Mouse (Mus musculus): ENCODE data around the gene Trmt61a.
"Not testable (repeated sequence)": the region's sequence is repeated elsewhere in the genome, so short reads cannot be mapped to it uniquely, and the experiment has no call there.

Trmt61a gene

DNA sequence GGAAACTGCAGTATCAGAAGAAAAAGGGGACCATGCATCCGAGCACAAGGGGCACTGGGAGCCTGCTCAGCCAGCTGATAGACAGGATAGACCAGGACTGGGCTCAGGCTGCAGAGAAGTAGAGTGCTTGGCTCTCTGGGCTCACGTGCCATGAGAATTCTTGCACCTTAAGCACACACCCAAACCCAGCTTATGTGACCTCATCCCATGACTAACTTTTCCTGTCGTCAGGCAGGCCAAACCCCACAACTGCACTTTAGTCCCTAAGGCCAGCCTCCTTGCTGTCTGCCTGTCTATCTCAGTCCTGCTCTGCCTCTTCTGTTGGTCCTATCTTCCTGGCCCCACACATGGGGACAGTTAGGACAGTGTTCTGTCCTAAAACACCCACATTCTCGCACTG lies 19.8 kb downstream of the Trmt61a start:
- no peak for DNase-seq (ENCODE audit: low spot score in 2 of 2)

DNA sequence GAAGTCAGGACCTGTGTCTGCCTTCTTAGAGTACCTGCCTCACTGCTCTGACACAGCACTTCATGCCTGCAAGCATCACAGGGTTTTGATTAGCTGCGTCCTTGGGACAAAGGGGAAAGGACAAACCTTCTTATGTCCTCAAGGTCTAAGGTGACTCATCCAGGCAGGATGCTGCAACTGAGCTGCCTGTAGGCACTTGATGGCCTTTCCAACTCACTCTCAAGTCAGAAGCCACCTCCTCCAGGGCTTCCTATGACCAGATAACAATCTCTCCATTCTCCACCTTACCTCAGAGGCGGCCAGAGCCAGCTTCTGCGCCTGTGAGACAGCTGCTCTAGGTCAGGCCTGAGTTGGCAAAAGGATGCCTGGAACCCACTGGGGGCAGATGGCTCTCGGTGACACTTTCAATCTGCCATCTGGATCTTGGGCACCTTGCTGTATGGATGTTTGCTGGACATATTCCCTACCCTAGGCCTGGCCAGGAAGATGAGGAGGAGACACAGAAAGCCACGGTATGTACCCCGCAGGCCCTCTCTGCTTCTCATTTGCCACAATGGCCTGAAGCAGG lies 20.5 kb downstream of the Trmt61a start:
- DNase-seq (ENCODE audit: low spot score in 2 of 2) = no peak

DNA sequence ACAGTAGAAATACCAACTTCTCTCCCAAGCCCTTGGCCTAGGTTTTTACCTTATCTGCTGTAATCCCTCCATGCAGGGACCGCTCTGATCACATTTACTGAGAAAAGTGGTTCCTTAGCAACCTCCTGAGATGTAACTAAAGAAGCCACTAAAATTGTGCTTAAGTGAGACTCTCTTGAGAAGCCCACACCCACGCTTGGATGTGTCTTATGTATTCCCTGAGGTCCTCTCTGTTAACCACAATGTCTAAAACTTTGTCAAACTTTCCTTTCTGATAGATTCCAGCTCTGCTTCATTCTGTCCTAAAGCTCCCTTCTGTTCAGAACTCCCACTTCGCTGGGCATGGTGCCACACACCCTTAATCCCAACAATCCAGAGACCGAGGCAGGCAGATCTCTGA lies 21.6 kb downstream of the Trmt61a start:
- no peak for DNase-seq (ENCODE audit: low spot score in 2 of 2)

DNA sequence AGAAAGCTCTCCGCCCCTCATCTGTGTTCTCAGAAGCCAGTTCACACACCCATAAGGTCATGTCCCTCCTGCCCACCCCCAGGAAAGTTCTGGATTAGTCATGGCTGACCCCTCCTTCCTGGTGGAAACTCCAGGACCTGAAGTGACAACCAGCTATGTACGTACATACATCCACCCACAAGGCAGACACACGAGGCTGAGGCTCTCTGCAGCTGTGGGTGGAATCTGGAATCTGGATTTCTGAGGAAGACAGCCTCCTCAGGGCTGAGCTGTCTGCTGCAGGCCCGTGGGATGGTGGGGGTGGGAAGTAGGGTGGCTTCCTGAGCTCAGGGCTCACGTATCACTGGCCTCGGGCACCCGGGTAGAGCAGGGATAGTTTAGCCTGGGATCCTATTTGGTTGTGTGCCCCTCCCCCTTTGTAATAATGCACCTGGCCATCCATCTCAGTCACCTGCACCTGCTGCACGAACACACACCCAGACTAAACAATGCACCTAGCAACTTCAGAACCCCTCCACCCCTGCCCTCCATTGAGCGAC lies 23.1 kb downstream of the Trmt61a start:
- no peak for DNase-seq (ENCODE audit: low spot score in 2 of 2)

DNA sequence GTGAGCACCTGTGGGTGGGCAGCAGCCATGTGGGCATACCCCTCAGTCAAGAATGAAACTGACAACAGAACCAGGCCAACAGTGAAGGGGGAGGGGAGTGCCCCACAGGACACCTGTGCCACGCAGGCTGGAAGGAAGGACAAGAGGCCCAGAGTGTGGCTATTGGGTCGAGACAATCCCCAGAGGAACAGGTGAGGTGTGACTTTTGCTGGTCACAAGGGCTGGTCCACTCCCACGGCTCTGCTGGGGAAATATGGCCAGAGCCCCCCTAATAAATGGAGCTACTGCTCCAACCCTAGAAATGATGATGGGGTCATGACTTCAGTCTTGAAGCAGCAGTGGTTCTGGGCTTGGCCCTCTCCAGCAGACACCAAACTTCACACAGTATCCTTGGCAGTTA lies 25.4 kb downstream of the Trmt61a start:
- DNase-seq (ENCODE audit: low spot score in 2 of 2) = no peak

DNA sequence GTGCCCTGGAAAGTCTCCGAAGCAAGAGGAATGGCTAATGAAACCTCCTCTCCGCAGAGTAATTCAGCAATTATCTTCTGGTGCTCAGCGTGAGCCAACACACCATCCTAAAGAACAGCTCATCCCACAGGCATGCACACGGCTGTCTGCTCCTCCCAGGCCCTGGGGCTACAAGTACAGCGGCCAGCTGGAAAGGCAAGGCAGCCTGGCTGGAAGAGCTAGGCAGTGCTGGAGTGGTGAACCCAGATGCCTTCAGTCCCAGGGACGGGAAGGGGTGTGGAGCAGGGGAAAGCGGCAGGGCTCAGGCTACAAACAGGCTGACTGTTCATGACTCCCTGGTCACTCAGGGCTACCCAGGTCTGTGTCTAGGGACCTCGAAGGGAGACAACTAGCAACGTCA lies 26.7 kb downstream of the Trmt61a start:
- no peak for DNase-seq (ENCODE audit: low spot score in 2 of 2)

DNA sequence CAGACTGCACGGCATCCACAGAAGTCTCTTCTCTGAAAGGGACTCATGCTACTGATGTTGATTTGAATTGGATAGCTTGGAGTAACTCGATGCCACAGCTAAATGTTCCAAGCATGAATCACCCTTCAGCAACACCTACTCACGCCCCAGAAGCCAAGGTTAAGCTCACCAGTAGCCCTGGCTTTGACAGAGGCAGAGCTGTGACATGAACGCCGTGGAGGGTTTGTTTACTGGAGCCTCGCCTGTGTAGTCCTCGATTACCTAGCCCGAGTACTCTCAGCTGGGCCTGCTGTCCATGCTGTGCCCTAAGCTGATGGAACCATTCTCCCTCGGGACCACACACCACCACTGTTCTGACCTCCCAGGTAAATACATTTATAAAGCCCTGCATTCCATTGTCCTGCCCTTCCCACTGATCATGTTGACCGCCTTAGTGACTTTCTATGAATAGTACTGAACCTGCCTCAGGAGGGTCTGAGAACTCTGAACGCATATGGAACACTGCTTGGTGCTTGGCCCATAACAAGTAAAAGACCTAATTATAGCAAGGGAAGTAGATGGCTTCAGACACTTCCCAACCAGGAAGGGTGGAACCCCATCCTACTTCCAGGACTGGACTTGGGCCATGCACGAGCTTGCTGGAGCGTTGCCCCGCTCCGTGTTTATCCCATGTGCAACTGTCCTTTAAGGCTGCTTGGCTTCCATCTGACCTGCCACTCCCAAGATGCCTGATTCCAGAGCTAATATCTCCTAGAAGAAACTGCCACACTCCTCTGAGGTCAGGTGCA lies 27.5 kb downstream of the Trmt61a start:
- no peak for DNase-seq (ENCODE audit: low spot score in 2 of 2)

DNA sequence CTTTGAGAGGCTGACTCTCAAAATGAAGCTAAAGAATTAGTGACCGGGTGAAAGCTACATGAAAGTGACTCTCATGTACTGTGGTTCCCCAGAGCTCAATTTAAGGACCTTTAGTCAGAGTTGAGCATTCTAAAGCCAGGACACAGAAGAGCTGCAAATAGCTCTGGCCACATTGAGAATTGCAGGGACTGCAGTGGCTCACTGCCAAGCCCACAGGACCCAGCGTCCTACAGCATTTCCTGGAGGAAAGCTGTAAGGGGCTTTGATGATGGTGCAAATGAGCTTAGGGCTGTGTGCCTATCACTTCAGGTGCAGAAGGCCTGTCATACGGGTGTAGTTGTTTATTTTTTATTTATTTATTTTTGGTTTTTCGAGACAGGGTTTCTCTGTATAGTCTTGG lies 30.3 kb downstream of the Trmt61a start:
- no peak for DNase-seq (ENCODE audit: low spot score in 2 of 2)

DNA sequence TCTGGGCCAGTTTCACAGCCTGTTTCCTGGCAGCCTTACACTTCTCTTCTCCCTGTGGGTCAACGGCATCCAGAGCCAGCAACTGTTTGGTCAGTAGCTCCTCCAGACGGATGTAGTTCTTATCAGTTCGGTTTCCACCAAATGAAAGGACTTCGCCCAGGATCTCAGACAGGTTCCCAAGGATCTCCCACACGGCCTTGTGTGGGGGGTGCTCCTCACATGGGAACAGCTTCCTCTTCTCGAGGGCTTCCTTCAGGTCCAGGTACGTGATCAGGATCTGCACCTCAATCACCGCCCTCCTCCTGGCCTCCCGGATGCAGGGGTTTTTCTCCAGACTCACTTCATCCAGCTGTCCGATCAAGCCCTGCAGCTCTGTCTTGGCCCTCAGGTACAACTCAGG lies 32.2 kb downstream of the Trmt61a start:
- no peak for DNase-seq (ENCODE audit: low spot score in 2 of 2)

DNA sequence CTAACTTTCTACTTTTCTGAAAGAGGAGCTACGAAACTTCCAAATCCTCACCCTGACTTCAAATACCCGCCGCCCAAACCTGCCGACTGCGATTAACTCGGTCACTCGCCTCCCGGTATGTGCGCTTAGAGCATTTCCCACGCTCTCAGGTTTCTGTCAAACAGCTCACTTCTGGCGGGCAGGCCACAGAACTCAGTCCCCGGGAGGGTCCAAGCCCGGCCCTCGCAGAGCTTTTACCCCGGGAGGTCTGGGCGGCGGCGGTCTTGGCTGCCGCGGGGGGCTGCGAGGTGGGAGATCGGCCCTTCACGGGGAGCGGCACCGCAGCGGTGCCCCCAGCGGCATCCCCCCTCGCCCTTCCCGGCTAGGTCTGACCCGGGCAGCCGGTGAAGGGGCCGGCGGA lies 34.6 kb downstream of the Trmt61a start:
- DNase-seq (ENCODE audit: low spot score in 2 of 2) = no peak

DNA sequence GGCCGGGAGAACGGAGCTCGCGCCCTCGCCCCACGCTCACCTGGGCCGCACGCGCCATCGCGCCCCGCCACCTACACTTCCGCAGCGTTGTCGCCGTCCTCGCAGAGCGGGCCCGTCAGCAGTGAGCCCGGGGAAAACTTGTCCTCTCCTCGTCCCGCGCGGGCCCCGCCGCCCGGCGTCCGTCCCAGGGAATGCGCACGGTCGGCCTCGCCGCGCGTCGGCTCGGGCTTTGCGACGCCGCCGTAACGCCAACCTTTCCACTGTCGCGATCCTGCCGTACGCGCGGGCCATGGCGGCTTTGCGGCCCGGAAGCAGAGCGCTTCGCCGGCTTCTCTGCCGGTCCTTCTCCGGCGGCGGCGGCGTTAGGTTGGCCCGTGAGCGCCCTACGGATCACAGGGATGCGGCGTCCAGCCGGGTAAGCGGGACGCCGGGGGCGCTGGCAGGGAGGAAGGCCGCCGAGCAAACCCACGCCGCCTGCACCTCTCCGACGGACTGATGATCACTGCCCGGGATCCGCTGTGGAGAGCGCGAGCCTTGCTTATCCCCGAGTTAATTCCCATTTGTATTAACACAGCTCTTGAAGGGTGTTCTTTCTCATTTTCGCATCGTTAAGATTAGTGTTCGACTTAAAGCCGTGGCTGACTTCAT lies 35.2 kb downstream of the Trmt61a start, which contains the start of the genes Bag5 and Apopt1:
Gene Bag5 (minus strand): TSS at position 254 of the 648 bp plus-strand sequence.
Gene Apopt1 (plus strand): TSS at position 258 of the 648 bp plus-strand sequence.
- peak; percentile 90 to 93 for DNase-seq (ENCODE audit: low spot score in 2 of 2)

DNA sequence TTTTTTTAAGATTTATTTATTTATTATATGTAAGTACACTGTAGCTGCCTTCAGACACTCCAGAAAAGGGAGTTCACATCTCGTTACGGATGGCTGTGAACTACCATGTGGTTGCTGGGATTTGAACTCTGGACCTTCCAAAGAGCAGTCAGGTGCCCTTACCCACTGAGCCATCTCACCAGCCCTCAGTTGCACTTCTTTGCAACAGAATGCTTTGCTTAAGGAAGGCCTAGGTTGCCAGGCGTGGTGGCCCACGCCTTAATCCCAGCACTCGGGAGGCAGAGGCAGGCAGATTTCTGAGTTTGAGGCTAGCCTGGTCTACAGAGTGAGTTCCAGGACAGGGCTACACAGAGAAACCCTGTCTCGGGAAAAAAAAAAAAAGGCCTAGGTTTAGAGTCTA lies 36.0 kb downstream of the Trmt61a start:
- not testable (repeated sequence) for DNase-seq (ENCODE audit: low spot score in 2 of 2)

DNA sequence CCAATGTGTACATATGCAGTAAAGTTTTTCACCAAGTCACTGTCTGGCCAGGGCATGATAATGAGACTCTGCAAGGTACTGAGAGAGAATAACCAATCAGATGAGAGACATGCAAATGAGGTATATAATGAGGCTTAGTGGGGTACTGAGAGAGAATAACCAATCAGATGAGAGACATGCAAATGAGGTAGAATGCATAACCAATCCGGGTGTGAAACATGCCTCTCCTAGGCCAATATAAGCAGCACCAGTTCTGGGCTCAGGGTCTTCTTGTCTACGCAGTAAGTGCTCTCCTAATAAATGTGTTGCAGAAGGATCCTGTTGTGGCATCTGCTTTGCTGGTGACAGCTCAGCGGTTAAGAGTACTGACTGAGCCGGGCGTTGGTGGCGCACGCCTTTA lies 38.6 kb downstream of the Trmt61a start:
- DNase-seq (ENCODE audit: low spot score in 2 of 2) = no peak

DNA sequence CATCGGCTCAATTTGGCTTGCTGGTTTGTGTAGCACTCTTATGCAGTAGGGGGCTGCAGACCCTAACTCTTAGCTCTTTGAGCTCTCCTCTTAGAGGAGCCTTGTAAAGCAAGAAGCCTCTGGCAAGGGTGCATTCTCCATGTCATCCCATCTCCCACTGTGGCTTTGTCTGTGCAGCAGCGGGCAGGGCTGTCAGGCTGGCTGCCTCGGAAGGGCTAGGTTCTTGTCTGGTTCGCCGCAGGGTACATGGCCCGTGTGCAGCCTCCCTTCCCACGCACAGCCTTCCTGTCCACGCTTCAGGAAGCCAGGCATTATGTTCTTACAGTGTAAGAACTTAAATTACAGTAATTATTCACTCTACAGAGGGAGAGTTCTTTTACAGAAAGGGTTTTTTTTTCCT lies 40.8 kb downstream of the Trmt61a start:
- no peak for DNase-seq (ENCODE audit: low spot score in 2 of 2)

DNA sequence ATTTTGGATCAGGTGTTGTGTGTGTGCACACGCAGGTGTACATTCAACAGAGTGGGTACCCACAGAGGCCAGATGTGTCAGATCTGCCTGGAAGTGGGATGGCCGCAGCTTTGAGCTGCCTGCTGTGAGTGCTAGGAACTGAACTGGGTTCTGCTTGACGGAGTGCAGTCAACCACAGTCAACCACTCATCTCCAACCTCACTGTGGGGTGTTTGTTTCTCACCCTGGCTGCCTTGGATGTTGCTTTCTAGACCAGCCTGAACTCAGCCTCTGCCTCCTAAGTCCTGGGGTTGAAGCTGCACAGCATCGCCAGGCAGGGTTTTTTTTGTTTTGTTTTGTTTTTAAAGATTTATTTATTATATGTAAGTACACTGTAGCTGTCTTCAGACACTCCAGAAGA lies 42.3 kb downstream of the Trmt61a start:
- DNase-seq (ENCODE audit: low spot score in 2 of 2) = no peak

DNA sequence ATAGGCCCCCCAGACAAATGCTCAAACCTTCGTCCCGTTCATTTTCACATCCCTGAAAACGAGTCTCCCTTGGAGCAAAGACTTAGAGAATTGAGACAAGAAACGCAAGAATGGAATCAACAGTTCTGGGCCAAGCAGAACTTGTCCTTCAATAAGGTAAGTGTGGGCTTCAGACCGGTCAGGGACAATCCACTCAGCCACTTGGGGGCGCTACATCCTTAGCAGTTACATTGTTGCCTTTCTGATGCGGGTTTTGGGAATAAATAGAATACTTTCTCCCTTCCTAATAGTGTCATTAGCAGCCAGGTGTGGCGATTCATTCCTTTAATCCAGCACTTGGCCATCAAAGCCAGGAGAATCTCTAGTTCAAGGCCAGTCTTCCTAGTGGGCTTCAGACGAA lies 44.7 kb downstream of the Trmt61a start:
- DNase-seq (ENCODE audit: low spot score in 2 of 2) = no peak

DNA sequence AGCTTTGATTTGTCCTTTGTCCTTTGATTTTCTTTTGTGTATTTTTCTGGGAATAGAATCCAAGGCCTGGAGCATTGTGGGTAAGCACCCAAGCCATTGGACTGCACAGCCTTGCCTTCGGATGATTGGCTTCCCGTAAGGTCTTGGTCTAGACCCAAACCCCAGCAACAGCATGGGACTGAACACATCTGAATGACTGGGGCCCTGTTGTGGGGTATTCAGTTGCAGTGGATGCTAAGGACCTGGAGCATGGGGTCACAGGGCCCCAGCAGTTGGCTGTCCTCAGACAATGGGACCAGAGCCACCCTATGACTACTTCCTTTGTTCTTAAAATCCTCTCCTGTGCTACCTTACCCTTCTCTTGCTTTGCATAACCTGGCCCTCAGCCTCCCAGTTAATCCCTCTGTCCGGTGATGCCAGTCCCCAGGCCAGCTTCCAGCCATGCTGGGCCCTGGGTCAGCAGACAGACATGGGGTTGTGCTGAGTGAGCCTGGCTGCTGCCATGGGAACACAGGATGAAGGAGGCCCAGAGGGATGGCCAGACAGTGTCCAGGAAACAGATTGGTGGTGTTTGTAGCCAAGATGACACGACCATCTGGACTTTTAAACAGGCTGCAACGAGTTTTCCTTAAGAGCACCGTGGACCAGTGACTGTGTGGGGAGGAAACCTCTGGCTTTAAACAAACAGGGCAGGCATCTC lies 46.9 kb downstream of the Trmt61a start:
- DNase-seq (ENCODE audit: low spot score in 2 of 2) = no peak

DNA sequence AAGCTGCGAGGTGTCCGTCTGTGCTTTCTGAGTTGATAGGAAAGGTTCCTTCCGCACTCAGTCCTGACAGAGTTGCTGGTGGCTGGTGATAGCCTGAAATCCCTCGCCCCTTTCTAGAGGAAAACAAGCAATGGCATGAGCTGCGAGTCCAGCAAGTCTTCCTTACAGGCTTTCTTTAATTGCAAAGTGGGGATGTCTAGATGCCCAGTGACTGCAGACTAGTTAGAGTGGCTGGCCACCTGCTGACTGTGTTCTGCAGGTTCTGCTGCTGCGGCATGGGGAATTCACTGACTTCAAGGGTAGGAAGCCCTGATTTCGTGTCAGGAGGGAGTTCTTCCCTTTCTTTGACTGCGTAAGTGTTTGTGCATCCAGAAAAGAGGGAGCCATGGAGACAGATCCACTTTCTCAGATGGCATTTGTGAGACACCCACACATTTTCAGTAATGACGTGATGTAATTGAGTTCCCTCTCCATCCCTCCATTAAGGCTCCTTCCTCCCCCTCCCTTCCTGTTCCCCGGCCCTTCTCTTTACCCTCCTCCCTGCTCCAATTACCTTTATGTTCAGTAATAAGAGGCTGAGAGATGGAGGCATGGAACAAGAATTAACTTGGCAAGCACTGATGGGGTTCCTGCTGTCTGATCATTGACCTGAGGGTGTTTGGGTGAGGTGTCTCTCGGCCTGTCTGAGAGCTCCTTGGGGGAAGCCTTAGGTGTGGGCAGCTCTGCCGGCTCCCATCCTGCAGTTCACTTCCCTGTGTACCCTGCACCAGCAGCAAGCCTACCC lies 47.6 kb downstream of the Trmt61a start:
- DNase-seq (ENCODE audit: low spot score in 2 of 2) = peak; percentile 54 to 63

DNA sequence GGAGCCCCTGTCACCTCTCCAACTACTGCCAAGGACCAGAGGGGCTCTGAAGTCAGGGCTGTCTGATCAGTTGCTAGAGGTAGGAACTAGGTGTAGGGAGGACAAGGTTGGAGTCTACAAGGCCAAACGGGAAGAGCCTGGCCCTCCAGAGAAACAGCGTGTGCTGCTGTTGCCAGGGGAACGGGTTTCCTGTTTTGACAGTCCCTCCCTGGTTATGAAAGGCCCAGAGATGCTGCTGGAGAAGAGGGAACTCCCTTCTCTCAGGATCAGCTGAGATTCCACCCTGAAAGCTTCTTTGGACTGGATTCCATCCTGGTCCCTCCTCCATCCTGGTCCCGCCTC lies 48.2 kb downstream of the Trmt61a start:
- peak; percentile 59 to 67 for DNase-seq (ENCODE audit: low spot score in 2 of 2)

DNA sequence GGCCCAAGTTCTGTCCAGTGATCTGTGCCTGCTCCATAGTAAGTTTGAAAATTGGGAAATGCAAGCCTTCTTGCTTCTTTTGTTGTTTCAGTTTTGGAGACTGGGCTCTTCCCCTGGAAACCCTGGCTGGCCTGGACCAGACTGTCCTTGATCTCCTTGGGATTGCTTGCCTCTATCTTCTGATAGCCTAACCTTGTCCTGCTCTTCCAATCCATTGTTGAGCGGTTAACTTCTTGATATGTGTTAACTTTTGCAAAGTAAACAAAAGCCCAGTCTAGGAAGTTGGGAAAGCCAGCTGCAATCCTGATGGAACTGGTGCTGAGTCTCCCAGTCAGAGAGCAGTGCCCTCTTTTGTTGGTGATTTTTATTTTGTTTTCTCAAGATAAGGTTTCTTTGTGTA lies 50.1 kb downstream of the Trmt61a start:
- no peak for DNase-seq (ENCODE audit: low spot score in 2 of 2)
